Mouse (Mus musculus): ENCODE results near the gene Epb41. TPM values are rescaled to one million over a fixed set of nuclear protein-coding genes. Genes with fewer than 3 reads are reported as not detected.

Epb41 gene
- polyA plus RNA-seq, 1 experiment from 2014 or later, result 57.7 TPM

GRCm38 (mm10) chr4:131906423-131906822 is 168.7 kb downstream of the Epb41 start:
- H3K27me3 ChIP-seq (ENCODE audit: control insufficient read depth, insufficient read depth, low read depth, low read length), result no peaks in the 10 kb centered on the region
- peaks cover 9% of the 10 kb centered on the region for H3K36me3 ChIP-seq (ENCODE audit: control insufficient read depth, insufficient read depth, low read length)
- H3K4me3 ChIP-seq (ENCODE audit: low read length), result no peak overlapping the region
- H3K4me2 ChIP-seq (ENCODE audit: low read depth, low read length), result no peak overlapping the region
- 31% methylated on average over 6 of the region's 6 CpGs for WGBS
- H3K9ac ChIP-seq (ENCODE audit: low read length), result no peak overlapping the region
- no peak overlapping the region for H3K27ac ChIP-seq (ENCODE audit: low read length)
- ATAC-seq (ENCODE audit: low read depth), result peak; percentile 66
- no peaks in the 10 kb centered on the region for H3K9me3 ChIP-seq (ENCODE audit: control insufficient read depth, low read length)
- peaks cover 11% of the 10 kb centered on the region for H3K4me1 ChIP-seq (replicated peaks; ENCODE audit: control insufficient read depth, insufficient read depth, low read length)

GRCm38 (mm10) chr4:131904478-131904877 is 170.6 kb downstream of the Epb41 start:
- WGBS, result 57% methylated on average over 8 of the region's 8 CpGs
- Histone ChIP-seq H3K27me3 (ENCODE audit: control insufficient read depth, insufficient read depth, low read depth, low read length) (no peaks in the 10 kb centered on the region), H3K4me1 (replicated peaks; ENCODE audit: control insufficient read depth, insufficient read depth, low read length) (peaks cover 2% of the 10 kb centered on the region; the same call in 1 of the 2 replicates), H3K27ac (ENCODE audit: low read length) (no peak overlapping the region), H3K9ac (ENCODE audit: low read length) (no peak overlapping the region), H3K9me3 (ENCODE audit: control insufficient read depth, low read length) (no peaks in the 10 kb centered on the region), H3K4me3 (ENCODE audit: low read length) (no peak overlapping the region), H3K4me2 (ENCODE audit: low read depth, low read length) (no peak overlapping the region), H3K36me3 (ENCODE audit: control insufficient read depth, insufficient read depth, low read length) (peaks cover 29% of the 10 kb centered on the region)
- peak; percentile 49; the same call in 1 of the 2 replicates for ATAC-seq (ENCODE audit: low read depth)

- 86% methylated on average over 15 of the region's 15 CpGs for WGBS
- Histone ChIP-seq H3K4me2 (ENCODE audit: low read depth, low read length) (no peak overlapping the region), H3K4me3 (ENCODE audit: low read length) (no peak overlapping the region), H3K9ac (ENCODE audit: low read length) (no peak overlapping the region), H3K27ac (ENCODE audit: low read length) (no peak overlapping the region), H3K27me3 (ENCODE audit: control insufficient read depth, insufficient read depth, low read depth, low read length) (no peaks in the 10 kb centered on the region), H3K36me3 (ENCODE audit: control insufficient read depth, insufficient read depth, low read length) (peaks cover 48% of the 10 kb centered on the region), H3K4me1 (replicated peaks; ENCODE audit: control insufficient read depth, insufficient read depth, low read length) (no peaks in the 10 kb centered on the region), H3K9me3 (ENCODE audit: control insufficient read depth, low read length) (no peaks in the 10 kb centered on the region)
- no peak for ATAC-seq (ENCODE audit: low read depth)
Measured at GRCm38 (mm10) chr4:131901090-131901489, 174.0 kb downstream of the Epb41 start.

- no peak for ATAC-seq (ENCODE audit: low read depth)
- Histone ChIP-seq H3K36me3 (ENCODE audit: control insufficient read depth, insufficient read depth, low read length) (peaks cover 54% of the 10 kb centered on the region), H3K9me3 (ENCODE audit: control insufficient read depth, low read length) (no peaks in the 10 kb centered on the region), H3K4me1 (replicated peaks; ENCODE audit: control insufficient read depth, insufficient read depth, low read length) (no peaks in the 10 kb centered on the region), H3K4me2 (ENCODE audit: low read depth, low read length) (no peak overlapping the region), H3K27me3 (ENCODE audit: control insufficient read depth, insufficient read depth, low read depth, low read length) (no peaks in the 10 kb centered on the region), H3K4me3 (ENCODE audit: low read length) (no peak overlapping the region), H3K27ac (ENCODE audit: low read length) (no peak overlapping the region), H3K9ac (ENCODE audit: low read length) (no peak overlapping the region)
- WGBS, result 75% methylated on average over 6 of the region's 6 CpGs
Measured at GRCm38 (mm10) chr4:131899180-131899554, 176.0 kb downstream of the Epb41 start.

- Histone ChIP-seq H3K9ac (ENCODE audit: low read length) (no peak overlapping the region), H3K4me3 (ENCODE audit: low read length) (no peak overlapping the region), H3K27ac (ENCODE audit: low read length) (no peak overlapping the region), H3K27me3 (ENCODE audit: control insufficient read depth, insufficient read depth, low read depth, low read length) (no peaks in the 10 kb centered on the region), H3K36me3 (ENCODE audit: control insufficient read depth, insufficient read depth, low read length) (peaks cover 59% of the 10 kb centered on the region), H3K9me3 (ENCODE audit: control insufficient read depth, low read length) (no peaks in the 10 kb centered on the region), H3K4me2 (ENCODE audit: low read depth, low read length) (no peak overlapping the region), H3K4me1 (replicated peaks; ENCODE audit: control insufficient read depth, insufficient read depth, low read length) (no peaks in the 10 kb centered on the region)
- WGBS, result 88% methylated on average over 12 of the region's 12 CpGs
- ATAC-seq (ENCODE audit: low read depth), result no peak
Measured at GRCm38 (mm10) chr4:131898503-131899179, 176.5 kb downstream of the Epb41 start.

- Histone ChIP-seq H3K4me2 (ENCODE audit: low read depth, low read length) (no peak overlapping the region), H3K9me3 (ENCODE audit: control insufficient read depth, low read length) (no peaks in the 10 kb centered on the region), H3K36me3 (ENCODE audit: control insufficient read depth, insufficient read depth, low read length) (peaks cover 68% of the 10 kb centered on the region), H3K27ac (ENCODE audit: low read length) (no peak overlapping the region), H3K4me1 (replicated peaks; ENCODE audit: control insufficient read depth, insufficient read depth, low read length) (no peaks in the 10 kb centered on the region), H3K9ac (ENCODE audit: low read length) (no peak overlapping the region), H3K4me3 (ENCODE audit: low read length) (no peak overlapping the region), H3K27me3 (ENCODE audit: control insufficient read depth, insufficient read depth, low read depth, low read length) (no peaks in the 10 kb centered on the region)
- ATAC-seq (ENCODE audit: low read depth), result no peak
- WGBS, result 86% methylated on average over 8 of the region's 8 CpGs
Measured at GRCm38 (mm10) chr4:131897787-131898186, 177.3 kb downstream of the Epb41 start.

GRCm38 (mm10) chr4:131897109-131897508 is 178.0 kb downstream of the Epb41 start:
- Histone ChIP-seq H3K27ac (ENCODE audit: low read length) (no peak overlapping the region), H3K9me3 (ENCODE audit: control insufficient read depth, low read length) (no peaks in the 10 kb centered on the region)

GRCm38 (mm10) chr4:131890692-131891091 is 184.4 kb downstream of the Epb41 start:
- H3K36me3 ChIP-seq (ENCODE audit: control insufficient read depth, insufficient read depth, low read length), result peaks cover 31% of the 10 kb centered on the region
- ATAC-seq (ENCODE audit: low read depth), result no peak
- WGBS, result 82% methylated on average over 3 of the region's 3 CpGs

More at GRCm38 (mm10) chr4:131897109-131897508, 178.0 kb downstream of the Epb41 start:
- no peak overlapping the region for H3K4me2 ChIP-seq (ENCODE audit: low read depth, low read length)
- no peaks in the 10 kb centered on the region for H3K27me3 ChIP-seq (ENCODE audit: control insufficient read depth, insufficient read depth, low read depth, low read length)
- H3K4me3 ChIP-seq (ENCODE audit: low read length), result no peak overlapping the region
- 93% methylated on average over 5 of the region's 5 CpGs for WGBS
- no peak overlapping the region for H3K9ac ChIP-seq (ENCODE audit: low read length)
- no peak for ATAC-seq (ENCODE audit: low read depth)
- H3K4me1 ChIP-seq (replicated peaks; ENCODE audit: control insufficient read depth, insufficient read depth, low read length), result no peaks in the 10 kb centered on the region
- H3K36me3 ChIP-seq (ENCODE audit: control insufficient read depth, insufficient read depth, low read length), result peaks cover 71% of the 10 kb centered on the region

GRCm38 (mm10) chr4:131888564-131888963 is 186.6 kb downstream of the Epb41 start:
- no peak overlapping the region for H3K9ac ChIP-seq (ENCODE audit: low read length)
- no peak overlapping the region for H3K27ac ChIP-seq (ENCODE audit: low read length)
- no peaks in the 10 kb centered on the region for H3K27me3 ChIP-seq (ENCODE audit: control insufficient read depth, insufficient read depth, low read depth, low read length)
- H3K4me2 ChIP-seq (ENCODE audit: low read depth, low read length), result no peak overlapping the region
- H3K4me1 ChIP-seq (replicated peaks; ENCODE audit: control insufficient read depth, insufficient read depth, low read length), result no peaks in the 10 kb centered on the region
- 75% methylated on average over 1 of the region's 1 CpGs for WGBS
- no peaks in the 10 kb centered on the region for H3K9me3 ChIP-seq (ENCODE audit: control insufficient read depth, low read length)
- ATAC-seq (ENCODE audit: low read depth), result no peak
- peaks cover 21% of the 10 kb centered on the region for H3K36me3 ChIP-seq (ENCODE audit: control insufficient read depth, insufficient read depth, low read length)
- no peak overlapping the region for H3K4me3 ChIP-seq (ENCODE audit: low read length)

More at GRCm38 (mm10) chr4:131890692-131891091, 184.4 kb downstream of the Epb41 start:
- H3K4me1 ChIP-seq (replicated peaks; ENCODE audit: control insufficient read depth, insufficient read depth, low read length), result no peaks in the 10 kb centered on the region
- no peak overlapping the region for H3K4me3 ChIP-seq (ENCODE audit: low read length)
- H3K27ac ChIP-seq (ENCODE audit: low read length), result no peak overlapping the region
- no peaks in the 10 kb centered on the region for H3K9me3 ChIP-seq (ENCODE audit: control insufficient read depth, low read length)
- H3K27me3 ChIP-seq (ENCODE audit: control insufficient read depth, insufficient read depth, low read depth, low read length), result no peaks in the 10 kb centered on the region
- H3K9ac ChIP-seq (ENCODE audit: low read length), result no peak overlapping the region
- H3K4me2 ChIP-seq (ENCODE audit: low read depth, low read length), result no peak overlapping the region
